Mouse (Mus musculus) heart, postnatal 10 days (tissue): ENCODE data around the gene Farp1. TPM values are rescaled to one million over a fixed set of nuclear protein-coding genes. Genes with fewer than 3 reads are reported as not detected.

Experiments
- DNase-seq, 2 experiments: peaks; one replicate each; pipeline ENCODE4 v3.0.0; 2021
- intact Hi-C: fragments of 180-260 bp; cut with DNase I; formaldehyde crosslinking; loops from one replicate; pipeline ENCODE4 v1.15.1; 2025
- total RNA-seq, 2 experiments: library from RNA; stranded (reverse); gene quantifications; 2 replicates each; pipeline ENCODE4 v1.2.3; 2021

Farp1 gene
- total RNA-seq, 2 experiments from 2014 or later: 31.1 to 32.8 TPM

DNA sequence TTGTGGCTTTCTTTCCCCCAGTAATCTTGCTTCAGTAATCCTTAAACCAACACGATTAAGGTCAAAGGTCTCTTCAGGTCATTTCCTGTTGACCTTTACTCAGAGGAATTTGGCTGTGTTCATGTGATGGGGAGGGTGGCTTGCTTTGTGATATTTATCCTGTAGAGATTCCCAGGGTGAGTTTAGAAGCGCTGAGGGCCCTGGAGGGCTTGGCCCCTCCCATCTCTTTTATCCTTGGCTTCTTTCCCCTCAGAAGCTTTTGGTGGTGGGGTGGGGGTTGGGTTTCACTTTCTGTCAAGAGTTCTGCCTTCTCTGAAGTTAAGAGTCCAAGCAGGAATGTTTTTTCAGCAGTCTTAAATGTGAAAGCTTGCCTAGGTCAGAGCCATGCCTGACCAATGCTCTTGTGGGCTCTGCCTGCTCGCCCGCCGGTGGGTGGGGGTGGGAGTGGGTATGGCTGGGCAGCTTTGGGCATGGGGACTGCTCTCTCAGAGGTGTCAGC lies 18.1 kb downstream of the Farp1 start:
- intact Hi-C loops: no loop called here
- DNase-seq: peak; percentile 55 to 60

DNA sequence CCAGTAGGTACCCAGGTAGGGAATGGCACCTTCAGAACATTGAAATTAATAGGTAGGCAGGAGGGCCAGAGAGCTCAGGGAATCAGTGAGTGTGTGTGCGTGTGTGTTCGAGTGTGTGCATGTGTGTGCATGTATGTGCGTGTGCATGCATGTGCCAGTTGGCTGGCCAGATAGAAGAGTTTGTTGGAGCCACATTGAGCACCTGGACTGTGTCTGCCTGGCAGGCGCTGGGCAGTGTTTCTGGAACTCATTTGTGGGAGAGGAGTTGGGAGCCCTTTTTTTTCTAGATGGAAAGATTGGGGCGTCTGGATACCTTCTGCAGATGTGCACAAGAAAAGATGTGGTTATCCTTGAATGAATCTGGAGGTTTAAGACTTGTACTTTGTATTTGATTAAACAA lies 19.1 kb downstream of the Farp1 start:
- intact Hi-C loops: no loop called here
- no peak for DNase-seq

DNA sequence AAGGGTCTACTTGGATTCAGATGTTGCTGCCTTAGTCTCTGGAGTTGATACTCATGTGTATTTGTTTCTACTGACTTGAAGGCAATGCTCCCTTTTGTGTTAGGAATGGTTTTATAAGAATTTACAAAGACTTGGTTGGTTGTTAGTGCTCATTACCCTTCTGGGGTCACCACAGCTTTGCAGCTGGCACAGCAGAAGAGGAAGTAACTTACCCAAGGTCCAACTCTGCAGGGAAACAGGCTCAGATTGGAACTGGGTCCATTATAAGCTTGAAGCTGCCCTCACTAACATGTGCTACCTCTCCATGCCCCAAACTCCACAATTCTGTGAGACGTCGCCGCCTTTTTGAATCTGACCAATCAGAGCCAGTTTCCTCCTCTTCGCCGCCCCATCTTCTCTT lies 22.8 kb downstream of the Farp1 start:
- intact Hi-C loops: loop anchor here (2.0 kb wide), 1 partner anchor 21 kb away; no protein-coding TSS in a partner anchor
- DNase-seq: no peak

DNA sequence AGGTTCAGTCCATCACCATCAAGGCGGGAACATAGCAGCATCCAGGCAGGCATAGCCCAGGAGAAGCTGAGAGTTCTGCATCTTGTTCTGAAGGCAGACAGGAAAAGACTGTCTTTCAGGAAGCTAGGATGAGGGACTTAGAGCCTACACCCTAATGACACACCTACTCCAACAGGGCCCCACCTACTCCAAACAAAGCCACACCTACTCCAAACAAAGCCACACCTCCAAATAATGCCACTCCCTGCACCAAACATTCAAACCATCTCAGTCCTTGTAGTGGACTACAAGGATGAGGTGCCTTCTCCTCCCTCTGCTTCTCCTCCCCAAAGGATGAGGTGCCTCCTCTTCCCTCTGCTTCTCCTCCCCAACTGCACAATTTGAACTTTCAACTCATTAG lies 23.5 kb downstream of the Farp1 start:
- no peak for DNase-seq
- intact Hi-C loops: loop anchor here (2.0 kb wide), 1 partner anchor 22 kb away; no protein-coding TSS in a partner anchor

DNA sequence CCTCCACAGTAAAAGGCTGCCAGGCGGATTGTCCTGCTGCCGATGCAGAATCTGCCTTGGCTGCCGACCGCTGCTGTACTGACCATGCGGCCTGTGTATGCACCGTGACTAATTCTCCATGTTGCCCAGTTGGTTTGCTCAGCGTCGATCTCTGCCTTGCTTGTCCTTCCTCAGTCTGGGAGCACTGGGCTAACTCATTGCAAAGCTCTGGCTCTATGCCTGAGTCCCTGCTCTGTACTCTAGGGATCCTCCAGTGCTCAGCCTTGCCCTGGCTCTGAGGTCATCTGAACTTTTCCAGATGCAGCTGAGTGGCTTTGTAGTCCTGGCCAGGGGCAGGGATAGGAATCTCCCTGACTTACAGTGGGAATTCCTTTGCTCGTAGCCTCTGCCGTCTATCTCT lies 24.3 kb downstream of the Farp1 start:
- intact Hi-C loops: loop anchor here (2.0 kb wide), 1 partner anchor 22 kb away; no protein-coding TSS in a partner anchor
- peak; percentile 81 to 84 for DNase-seq

DNA sequence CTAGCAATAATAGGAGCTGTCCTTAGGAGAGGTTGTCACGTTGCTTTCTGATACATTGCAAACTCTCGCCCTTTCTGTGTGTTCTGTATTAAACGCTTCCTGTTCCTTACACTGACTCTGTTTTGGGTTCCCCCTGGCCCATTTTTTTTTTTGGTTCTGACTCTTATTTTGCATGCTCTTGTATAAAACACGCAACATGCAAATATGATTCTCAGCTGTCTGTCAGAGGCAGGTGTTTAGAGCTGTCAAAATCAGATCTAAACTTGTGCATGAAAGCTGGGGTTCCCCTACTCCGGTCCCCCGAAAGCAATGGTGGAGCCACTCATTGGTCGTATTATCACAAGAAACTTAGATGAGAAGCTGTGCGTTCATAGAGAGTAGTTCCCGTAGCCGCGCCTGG lies 25.5 kb downstream of the Farp1 start:
- no peak for DNase-seq
- intact Hi-C loops: no loop called here

DNA sequence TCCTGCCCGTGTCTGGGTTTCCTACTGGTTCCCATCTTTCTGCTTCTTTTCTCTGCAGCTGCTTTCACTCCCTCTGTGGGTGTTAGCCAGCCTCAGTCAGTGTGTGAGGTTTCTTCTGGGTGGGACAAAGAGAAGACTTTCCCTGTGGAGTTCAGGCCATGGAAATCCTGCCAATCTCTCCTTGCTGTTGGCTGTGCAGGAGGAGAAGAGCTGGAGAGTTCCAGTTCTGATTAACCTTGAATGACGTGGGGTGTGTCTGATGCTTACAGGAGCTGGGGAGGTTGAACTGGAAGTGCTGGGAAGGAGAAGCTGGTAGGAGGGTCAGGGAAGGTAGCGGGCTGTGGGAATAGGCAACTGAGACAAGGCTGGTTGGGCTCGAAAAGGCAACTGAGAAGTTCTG lies 26.7 kb downstream of the Farp1 start:
- intact Hi-C loops: no loop called here
- peak; percentile 73 to 74 for DNase-seq

DNA sequence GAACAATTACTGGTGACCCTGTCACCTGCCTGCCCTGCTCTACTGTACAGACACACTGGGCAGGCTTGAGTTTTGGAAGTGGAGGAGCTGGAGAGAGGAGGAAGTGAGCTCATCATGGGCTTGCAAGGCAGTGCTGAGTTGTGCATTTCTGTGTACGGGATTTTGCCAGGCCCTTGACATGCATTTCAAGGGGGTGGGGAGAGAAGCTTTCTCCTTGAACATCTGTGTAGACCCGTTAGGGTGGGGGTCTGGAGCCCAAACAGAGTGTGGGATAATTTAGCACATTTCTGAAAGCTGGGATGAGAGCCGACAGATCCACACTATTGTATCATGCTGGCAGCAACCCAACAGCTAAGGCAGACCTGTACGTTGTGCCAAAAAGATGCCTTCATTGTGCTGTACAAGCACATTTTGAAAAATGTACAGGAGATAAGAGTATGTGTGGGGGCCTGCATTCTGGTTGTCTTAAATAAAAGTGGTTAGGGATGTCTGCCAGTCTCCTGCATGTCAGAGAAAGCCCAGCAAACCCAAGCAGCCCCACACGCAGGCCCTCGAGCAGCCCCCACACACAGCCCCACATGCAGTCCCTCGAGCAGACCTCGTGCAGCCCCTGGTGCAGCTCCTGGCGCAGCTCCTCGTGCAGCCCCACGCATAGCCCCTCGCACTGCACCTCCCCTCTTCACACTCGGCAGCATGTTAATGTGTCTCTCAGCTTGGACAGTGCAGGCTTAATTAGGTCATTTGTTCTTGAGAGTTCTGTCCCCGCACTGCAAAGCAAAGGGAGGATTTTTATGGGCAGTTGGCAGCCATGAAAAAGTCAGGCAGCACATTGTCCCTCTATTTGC lies 27.5 kb downstream of the Farp1 start:
- intact Hi-C loops: no loop called here
- peak; percentile 59 to 74 for DNase-seq

DNA sequence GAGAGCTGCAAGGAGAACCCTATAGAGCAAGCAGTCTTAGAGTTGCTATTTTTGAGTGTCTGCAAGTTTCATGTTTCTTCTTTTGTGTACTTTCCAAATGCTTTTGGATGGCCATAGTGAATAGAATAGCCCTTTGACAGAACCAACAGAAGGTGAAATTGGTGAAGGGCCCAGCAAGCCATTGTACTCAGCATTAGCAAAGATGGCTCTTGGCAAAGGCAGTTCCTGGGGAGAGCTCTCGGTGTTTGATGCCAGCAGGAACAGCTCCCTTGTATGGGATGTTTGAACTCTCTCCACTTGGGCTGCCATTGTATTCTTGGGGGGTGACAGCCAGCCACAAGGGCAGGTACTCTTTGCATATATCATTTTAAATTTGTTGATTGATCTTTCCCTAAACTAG lies 29.7 kb downstream of the Farp1 start:
- intact Hi-C loops: no loop called here
- no peak for DNase-seq

DNA sequence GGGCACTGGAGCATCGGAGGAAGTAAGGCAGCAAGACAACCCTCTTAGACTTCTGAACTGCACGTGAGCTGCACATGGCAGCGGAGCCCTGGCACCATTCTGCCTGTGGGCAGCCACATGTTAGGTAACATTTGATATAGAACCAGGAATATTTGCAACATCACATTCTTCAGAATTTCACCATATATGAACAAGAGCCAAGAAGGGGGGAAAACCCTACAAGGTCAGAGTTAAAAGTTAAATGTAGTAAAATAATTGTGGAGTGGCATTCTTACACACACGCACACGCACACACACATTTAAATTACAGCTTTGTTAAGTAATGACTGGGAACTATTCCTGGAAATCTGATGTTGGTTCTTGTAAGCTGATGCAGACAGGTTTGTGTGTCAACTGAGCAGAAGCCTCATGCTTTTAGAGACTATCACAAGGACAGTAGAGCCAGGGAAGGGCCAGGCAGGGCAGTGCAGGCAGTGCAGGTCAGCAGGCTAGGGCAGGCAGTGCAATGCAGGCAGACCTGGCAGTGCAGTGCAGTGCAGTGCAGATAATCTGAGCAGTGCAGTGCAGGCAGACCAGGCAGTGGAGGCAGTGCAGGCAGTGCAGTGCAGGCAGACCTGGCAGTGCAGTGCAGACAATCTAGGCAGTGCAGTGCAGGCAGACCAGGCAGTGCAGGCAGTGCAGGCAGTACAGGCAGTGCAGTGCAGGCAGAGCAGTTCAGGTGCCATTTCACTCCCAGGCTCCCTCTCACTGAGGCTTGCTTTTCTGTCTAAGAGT lies 38.3 kb downstream of the Farp1 start:
- no peak for DNase-seq
- intact Hi-C loops: no loop called here

DNA sequence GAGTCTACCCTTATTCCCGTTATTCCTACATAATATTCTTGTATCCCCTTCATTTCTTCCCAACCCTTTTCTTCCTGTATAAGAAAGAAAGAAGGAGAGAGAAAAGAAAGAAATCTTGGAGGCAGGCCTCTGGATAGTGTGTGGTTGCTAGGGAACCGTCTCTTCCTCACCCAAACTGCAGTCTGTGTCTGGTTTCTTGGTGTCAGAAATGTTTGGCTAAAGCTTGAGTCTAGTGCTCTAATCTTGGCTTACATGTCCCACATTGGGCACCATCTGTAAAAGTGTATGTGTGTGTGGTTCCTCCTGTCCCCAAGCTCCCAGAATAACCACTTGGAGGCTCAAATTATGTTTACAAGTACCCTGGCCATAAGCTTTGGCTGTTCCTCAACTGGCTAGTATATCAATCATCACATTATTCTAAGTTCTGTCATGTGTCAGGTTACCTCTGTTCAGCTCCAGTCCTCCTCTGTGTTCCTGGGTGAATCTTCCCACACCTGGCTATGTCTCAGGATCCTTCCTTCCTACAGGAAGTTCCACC lies 39.3 kb downstream of the Farp1 start:
- intact Hi-C loops: no loop called here
- DNase-seq: no peak

DNA sequence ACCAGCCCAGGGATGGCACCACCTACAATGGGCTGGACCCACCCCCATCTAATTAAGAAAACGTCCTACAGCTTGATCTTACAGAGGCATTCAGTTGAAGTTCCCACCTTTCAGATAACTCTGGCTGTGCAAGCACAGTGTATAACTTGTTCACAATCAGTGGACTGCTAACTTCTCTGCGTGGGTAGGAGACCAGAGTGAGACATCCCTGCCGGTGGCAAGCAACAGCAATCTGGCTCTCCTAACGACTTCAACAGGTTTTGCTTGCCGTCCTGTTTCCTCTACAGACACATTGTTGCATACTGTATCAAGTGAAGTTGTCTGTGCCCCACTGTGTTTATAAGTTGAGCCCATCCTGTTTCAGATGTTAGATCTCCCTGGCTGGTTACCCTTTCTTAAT lies 45.7 kb downstream of the Farp1 start:
- DNase-seq: no peak
- intact Hi-C loops: no loop called here

DNA sequence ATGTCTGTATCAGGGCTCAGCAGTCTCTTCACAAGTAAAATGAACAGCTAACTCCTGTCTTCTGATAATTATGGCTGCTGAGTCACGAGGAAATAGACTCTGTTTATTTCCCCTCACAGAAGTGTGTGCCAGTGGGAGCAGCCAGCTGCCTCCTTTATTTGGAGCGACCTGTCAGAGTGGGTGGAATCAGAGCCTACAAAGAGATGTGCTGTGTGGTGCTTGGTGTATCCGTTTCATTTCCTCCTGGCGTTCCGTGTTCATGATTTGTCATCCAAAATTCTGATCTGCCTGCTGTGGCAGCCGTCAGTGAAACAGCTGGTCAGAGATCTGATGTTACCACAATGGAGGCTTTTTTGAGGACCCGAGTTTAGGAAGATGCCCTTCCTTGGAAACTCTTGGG lies 47.3 kb downstream of the Farp1 start:
- DNase-seq: peak; percentile 63 to 69
- intact Hi-C loops: no loop called here

DNA sequence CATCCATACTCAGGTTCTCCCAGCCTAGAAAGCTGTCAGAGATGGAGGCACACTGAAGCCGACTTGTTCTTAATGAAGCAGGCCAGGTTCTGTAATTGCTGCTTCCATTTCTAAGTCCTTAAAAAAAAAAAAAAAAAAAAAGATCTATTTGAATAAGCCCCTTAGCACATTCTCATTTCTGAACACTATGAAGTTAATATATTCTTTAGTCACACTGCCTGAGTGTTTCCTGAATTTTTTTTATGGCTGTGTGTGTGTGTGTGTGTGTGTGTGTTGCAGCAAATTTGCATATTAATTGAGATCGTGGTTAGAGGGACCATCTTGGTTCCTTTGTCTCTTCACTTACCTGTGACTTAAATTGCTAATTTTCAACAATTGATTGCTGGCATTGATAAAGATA lies 47.8 kb downstream of the Farp1 start:
- no peak for DNase-seq
- intact Hi-C loops: no loop called here

DNA sequence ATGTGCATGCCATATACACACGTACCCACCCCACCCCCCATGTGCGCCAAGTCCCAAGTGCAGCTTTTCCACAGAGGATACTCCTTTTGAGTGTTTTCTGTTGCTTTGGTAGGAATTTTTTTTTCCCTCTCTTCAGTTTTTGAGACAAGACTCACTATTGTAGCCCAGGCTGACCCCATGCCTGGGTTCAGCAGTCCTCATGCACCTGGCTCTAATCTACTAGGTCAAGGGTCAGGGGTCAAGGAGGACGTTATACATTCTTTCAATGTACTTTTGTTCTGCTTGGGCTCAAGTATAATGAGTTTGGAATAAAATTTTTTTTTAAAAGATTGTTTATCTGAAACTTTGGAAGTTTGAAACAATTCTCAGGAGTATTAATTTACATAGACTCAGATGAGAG lies 48.4 kb downstream of the Farp1 start:
- DNase-seq: no peak
- intact Hi-C loops: no loop called here

DNA sequence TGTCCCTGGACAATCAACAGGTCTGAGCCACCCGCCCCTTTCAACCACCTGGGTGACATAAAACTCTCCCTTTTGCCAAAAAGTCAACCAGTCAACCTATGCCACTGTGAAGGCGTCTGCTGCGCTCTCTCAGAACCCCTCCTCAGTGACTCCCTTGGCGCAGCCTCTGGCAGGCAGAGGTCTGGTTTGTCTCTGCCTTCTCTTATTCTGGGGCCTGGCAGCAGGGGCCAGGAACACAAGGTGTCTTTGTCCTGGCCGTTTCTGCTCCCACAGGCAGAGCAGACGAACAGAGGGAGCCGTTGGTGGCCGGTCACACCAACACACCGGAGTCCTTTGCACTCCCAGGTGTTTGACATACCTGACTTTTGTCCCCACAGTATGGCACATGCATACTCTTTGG lies 57.5 kb downstream of the Farp1 start:
- intact Hi-C loops: no loop called here
- no peak for DNase-seq

DNA sequence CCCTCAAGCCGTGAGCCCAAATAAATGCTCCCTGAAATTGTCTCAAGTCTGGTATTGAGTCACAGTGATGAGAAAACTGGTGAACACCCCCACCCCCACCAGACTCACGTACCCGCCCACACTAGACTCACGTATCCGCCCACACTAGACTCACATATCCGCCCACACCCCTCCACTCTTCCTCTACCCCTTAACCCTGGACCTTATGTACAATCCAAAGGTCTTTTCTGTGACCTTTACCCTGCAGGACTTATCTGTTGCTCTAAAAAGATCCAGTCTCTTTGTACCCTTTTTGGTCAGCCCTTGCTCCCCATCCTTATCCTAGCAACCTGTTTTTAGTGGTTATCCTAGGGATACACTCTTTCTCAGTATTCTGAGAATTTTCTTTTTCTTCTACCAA lies 58.9 kb downstream of the Farp1 start:
- no peak for DNase-seq
- intact Hi-C loops: no loop called here

DNA sequence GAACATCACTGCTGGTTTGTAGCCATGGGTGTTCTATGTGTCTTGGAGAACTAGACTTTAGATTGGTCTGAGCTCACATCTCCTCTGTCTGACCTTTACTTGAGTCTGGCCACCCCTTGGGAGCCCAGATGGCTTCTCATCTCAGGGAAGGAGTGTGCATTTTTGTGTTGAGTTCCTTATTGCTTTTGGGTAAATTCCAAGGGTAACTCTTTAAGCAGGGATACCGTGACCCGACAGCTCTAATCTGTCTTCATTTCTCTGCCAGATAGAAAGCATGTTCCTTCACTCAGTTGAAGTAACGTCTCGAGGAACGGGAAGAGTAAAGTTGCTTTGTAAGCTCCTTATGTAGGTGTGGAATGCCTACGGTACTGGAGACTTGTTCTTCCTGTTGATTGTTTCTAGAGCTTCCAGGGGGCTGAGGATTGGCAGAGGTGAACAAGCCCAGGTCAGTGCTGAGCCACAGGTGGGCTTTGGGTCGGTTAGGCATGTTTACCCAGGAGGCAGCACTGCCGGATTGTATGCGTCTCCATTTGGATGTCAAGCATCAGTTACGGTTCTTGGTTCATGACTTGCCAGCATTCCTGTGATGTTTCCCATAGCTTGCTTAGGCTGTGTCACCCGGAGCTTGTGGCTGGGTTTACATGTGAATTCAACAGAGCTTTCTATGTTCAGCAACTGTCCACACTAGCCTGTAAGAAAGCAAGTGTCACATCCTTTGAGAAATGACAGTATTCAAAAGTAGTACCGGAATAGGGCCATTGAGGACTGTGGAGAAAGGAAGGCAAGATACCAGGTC lies 62.8 kb downstream of the Farp1 start:
- intact Hi-C loops: no loop called here
- DNase-seq: peak in 1 of 2 experiments; percentile 26

DNA sequence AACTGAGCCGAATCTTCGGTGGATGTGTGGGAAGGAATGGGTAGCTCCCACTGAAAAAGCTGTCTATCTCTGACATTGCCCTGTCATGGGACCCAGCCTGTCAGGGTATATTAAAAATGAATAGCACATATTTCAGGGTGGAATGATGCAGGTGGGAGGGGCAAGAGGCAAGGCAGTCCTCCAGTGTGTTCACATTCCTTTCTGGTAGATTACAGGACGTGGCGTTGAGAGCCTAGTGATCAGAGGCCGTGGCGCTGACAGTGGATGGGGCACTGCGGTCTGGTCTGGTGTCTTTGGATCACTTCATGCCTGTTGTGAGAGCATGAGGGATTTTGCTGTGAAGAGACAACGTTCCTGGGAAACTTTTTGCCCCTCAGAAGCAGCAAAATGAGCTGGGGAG lies 64.1 kb downstream of the Farp1 start:
- intact Hi-C loops: no loop called here
- peak in 1 of 2 experiments; percentile 33 for DNase-seq

DNA sequence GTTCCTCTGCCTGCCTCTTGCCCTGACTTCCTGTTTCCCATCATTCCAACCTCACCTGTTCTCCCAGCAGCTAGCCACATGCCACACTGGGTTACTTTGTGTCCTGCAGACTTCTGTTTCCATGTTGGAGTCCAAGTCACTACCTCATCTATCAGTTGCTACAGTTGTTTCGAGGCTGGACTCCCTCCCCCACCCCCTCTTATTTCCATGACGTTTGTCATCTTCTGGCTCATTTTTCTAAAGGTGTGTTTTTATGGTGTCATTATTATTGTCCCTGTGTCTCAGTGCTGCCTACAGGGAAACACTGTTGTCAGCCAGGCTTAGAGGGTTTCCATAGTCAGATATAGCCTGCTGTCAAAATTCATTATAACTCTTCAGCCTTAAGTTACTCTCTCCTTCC lies 64.9 kb downstream of the Farp1 start:
- intact Hi-C loops: no loop called here
- DNase-seq: no peak

DNA sequence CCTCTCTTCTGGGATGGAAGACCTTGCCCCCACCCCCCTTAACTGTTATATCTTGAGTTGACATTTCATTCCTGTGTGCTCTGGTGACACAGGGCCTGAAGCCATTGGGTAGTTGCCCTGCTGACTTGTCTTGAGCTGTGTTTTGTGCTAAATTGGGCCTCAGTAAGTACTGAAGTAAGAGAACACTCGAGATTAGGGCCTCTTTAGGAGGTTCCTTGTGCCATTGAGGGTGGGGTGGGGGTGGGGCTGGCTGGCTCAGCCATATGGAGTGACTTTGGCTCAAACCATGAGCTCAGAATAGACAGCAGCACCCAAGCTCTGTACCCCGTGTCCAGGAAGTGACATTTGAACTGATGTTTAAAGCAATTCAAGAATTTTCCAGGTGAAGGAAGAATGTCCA lies 65.8 kb downstream of the Farp1 start:
- no peak for DNase-seq
- intact Hi-C loops: no loop called here
